Mouse (Mus musculus): Measurements from ENCODE around the gene Cul4a. TPM values are rescaled to one million over a fixed set of nuclear protein-coding genes. Genes with fewer than 3 reads are reported as not detected.

The Cul4a gene
- polyA plus RNA-seq, 1 experiment from 2014 or later = 84.9 TPM

DNA sequence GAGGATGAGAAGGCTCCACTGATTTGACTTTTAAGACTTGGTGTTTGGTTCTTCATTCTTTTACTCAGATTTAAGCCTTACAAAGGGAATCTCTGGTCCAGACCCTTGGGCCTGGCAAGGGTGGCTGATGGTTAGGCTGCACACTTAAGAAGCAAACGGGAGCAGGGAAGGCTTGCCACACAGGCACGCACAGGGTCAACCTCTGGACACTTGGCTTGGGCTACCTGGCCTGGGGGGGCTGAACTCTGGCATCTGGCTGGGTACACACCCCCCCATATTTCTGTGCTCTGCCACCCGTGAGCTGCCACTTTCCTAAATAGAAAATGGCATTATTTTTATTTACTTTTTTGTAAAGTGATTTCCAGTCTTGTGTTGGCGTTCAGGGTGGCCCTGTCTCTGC lies 69.4 kb downstream of the Cul4a start:
- no peak for DNase-seq (ENCODE audit: extremely low spot score, low spot score)
- no peaks in the 10 kb centered on the region for H3K4me1 ChIP-seq
- H3K4me3 ChIP-seq = no peak overlapping the region
- no peaks in the 10 kb centered on the region for H3K9me3 ChIP-seq
- H3K27me3 ChIP-seq (ENCODE audit: poor library complexity, severe bottlenecking) = no peaks in the 10 kb centered on the region
- 91% methylated on average over 4 of the region's 4 CpGs for WGBS
- H3K36me3 ChIP-seq (replicated peaks) = peaks cover 95% of the 10 kb centered on the region
- no peak overlapping the region for H3K27ac ChIP-seq

DNA sequence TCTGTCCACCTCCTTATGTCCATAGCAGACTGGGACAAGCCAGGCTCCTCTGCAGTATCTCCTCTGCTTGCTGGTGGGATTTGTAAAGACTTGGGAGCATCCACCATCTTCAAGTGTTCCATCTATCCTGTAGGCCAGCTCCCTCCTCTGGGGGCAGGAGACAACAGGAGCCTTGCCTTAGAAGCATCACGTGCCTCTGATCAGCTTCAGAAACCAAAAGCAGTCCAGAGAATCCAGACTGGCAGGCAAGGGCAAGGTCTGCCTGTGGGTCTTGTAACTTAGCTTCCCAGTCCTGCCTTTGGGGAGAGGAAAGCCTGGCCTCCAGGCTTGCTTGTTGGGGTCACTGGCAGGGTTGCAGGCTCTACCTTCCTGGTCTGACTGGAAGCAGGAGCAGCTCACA lies 70.2 kb downstream of the Cul4a start:
- Histone ChIP-seq H3K9me3 (no peaks in the 10 kb centered on the region), H3K27ac (no peak overlapping the region), H3K36me3 (replicated peaks) (peaks cover 86% of the 10 kb centered on the region), H3K4me1 (no peaks in the 10 kb centered on the region), H3K4me3 (no peak overlapping the region), H3K27me3 (ENCODE audit: poor library complexity, severe bottlenecking) (no peaks in the 10 kb centered on the region)
- no peak for DNase-seq (ENCODE audit: extremely low spot score, low spot score)
- WGBS = 89% methylated on average over 1 of the region's 1 CpGs

DNA sequence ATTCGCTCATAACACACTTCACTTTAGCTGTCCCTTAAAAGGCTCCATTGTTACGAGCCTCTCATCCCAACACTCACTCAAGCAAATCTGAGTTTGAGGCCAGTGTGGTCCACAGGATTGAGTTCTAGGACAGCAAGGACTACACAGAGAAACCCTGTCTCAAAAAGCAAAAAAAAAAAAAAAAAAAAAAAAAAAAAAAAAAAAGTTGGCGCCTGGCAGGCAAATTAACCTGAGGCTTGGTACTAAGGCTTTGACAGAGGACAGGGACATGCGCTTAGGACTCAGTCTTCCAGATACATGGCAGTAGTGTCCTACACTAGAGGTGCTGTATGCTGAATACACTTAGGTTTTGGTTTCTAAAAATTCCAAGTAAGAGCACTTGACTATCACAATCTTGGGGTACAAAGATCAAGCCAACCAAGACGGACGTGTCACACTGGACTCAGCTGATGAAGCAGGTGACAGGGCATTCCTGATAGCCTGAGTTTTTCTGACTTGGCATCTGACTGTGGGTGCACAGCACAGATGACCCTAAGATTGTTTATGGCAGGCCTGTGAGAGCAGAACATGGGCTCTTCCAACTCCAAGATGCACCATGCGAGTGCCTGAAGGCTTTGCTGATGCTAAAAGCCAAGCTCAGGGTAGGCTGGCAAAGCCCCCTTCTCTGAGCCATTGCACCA lies 71.9 kb downstream of the Cul4a start:
- Histone ChIP-seq H3K27ac (no peak overlapping the region), H3K4me1 (no peaks in the 10 kb centered on the region), H3K36me3 (replicated peaks) (peaks cover 70% of the 10 kb centered on the region), H3K9me3 (no peaks in the 10 kb centered on the region), H3K27me3 (ENCODE audit: poor library complexity, severe bottlenecking) (no peaks in the 10 kb centered on the region), H3K4me3 (no peak overlapping the region)
- 94% methylated on average over 7 of the region's 7 CpGs for WGBS
- no peak for DNase-seq (ENCODE audit: extremely low spot score, low spot score)

DNA sequence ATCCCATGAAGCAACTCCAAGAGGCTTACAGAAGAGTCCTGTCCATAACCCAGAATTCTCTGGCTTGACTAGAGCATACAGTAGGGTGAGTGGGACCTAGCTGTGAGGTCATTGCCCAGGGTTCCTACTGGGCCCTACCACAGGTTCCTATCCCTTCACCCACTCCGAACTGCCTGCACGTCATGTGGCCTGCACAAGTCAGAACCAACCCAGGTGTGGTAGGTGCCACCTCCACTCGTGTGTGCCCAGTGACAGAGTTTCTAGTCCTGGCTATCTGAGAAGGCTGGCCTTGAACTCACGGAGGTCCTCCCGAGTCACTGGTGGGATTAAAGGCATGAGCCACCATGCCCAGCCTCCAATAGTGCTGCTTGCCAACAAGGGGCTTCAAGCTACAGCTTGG lies 72.7 kb downstream of the Cul4a start:
- Histone ChIP-seq H3K4me1 (no peaks in the 10 kb centered on the region), H3K9me3 (no peaks in the 10 kb centered on the region), H3K4me3 (no peak overlapping the region), H3K27me3 (ENCODE audit: poor library complexity, severe bottlenecking) (no peaks in the 10 kb centered on the region), H3K27ac (no peak overlapping the region), H3K36me3 (replicated peaks) (peaks cover 66% of the 10 kb centered on the region)
- WGBS = 89% methylated on average over 5 of the region's 5 CpGs
- no peak for DNase-seq (ENCODE audit: extremely low spot score, low spot score)

DNA sequence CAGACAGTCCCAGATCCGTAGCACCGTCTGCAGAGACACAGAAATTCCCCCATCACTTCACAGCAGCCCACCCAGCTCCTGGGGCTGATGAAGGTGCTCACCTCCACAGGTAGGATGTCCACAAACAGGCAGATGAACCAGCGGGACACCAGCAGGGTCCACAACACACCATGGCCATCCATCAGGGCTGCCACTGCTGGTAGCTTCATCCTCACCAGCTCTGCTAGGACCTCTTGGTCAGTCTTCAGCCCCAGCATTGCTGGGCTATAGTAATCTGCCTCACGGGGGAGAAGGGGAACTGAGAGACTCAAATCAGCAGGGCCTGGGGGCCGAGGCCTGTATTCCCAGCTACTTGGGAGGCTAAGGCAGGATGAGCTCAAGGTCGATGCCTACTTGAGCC lies 74.1 kb downstream of the Cul4a start:
- no peaks in the 10 kb centered on the region for H3K9me3 ChIP-seq
- no peak for DNase-seq (ENCODE audit: extremely low spot score, low spot score)
- 81% methylated on average over 6 of the region's 6 CpGs for WGBS
- no peak overlapping the region for H3K4me3 ChIP-seq
- H3K27me3 ChIP-seq (ENCODE audit: poor library complexity, severe bottlenecking) = no peaks in the 10 kb centered on the region
- peaks cover 62% of the 10 kb centered on the region for H3K36me3 ChIP-seq (replicated peaks)
- no peak overlapping the region for H3K27ac ChIP-seq
- no peaks in the 10 kb centered on the region for H3K4me1 ChIP-seq

DNA sequence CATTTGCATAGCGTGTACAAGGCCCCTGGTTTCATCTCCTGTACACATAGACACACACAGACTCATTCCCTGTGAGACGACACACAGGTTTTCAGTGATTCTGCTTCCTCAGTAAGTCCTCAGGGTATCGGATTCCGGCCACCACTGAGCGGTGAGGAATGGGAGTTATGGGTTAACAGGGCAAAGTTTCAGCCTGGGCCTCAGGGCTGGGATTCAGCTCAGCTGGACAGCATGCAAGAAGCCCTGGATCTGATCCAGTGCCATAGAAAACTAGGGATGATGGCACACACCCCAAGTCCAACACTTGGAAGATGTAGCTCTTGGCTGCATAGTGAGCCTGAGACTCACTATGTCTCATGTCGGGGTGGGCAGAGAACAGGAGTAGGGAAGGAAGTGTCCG lies 74.5 kb downstream of the Cul4a start:
- no peak for DNase-seq (ENCODE audit: extremely low spot score, low spot score)
- Histone ChIP-seq H3K4me1 (no peaks in the 10 kb centered on the region), H3K4me3 (no peak overlapping the region), H3K36me3 (replicated peaks) (peaks cover 62% of the 10 kb centered on the region), H3K27me3 (ENCODE audit: poor library complexity, severe bottlenecking) (no peaks in the 10 kb centered on the region), H3K9me3 (no peaks in the 10 kb centered on the region), H3K27ac (no peak overlapping the region)
- WGBS = 89% methylated on average over 7 of the region's 7 CpGs

DNA sequence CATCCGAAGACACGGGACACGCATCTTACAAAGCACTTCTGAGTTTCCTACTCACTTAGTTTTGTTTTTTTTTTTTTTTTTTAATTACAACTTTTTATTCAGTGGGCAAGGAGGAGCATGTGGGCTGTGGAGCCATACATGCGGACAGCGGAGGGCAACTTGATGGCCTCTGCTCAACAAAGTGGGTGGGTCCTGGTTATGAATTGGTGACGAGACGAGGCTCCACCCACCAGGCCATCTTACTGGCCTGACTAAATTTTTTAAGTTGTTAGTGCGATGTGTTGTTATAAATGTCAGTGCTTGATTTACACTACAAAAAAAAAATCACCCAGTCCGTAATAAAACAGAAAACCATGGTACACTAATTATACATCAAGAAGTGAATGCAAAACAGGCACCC lies 75.0 kb downstream of the Cul4a start:
- no peak for DNase-seq (ENCODE audit: extremely low spot score, low spot score)
- H3K4me3 ChIP-seq = no peak overlapping the region
- no peaks in the 10 kb centered on the region for H3K27me3 ChIP-seq (ENCODE audit: poor library complexity, severe bottlenecking)
- no peaks in the 10 kb centered on the region for H3K9me3 ChIP-seq
- 92% methylated on average over 9 of the region's 9 CpGs for WGBS
- H3K36me3 ChIP-seq (replicated peaks) = peaks cover 62% of the 10 kb centered on the region
- H3K27ac ChIP-seq = no peak overlapping the region
- H3K4me1 ChIP-seq = no peaks in the 10 kb centered on the region

DNA sequence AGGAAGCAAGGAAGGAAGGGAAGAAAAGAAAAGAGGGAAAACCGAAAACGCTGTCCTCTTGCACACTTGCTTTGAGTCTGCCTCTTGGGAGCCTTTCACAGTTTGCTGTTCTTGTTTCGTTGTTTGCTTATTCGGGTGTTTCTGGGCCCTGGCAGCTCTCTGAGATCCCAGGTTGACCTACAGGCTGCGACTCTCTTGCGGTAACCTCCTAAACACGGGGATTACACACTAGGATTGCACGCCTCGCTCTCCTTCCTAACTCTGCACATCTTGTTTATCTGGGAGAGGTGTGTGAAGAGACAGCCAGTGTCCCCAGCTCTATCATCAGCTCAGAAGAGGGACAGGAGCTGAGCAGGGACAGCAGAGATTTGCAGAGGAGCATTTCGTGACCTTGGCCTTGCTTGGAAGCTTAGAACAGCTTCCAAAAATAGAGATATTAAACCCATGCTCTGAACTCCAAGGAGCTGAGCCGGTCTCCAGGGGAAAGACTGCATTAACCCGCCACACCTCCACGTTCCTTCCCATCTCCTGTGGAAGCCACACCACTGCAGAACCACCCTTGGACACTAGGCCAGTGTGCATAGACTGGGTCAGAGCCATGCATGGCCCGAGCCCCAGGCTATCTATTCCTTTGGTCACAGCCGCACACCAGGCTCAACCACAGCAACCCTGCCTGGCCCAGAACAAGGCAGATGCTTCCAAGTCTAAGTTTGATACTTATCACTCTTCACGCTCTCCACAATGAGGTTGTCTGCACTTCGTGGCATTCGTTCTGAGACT lies 75.7 kb downstream of the Cul4a start:
- WGBS = 88% methylated on average over 18 of the region's 18 CpGs
- H3K9me3 ChIP-seq = no peaks in the 10 kb centered on the region
- H3K27ac ChIP-seq = no peak overlapping the region
- no peak for DNase-seq (ENCODE audit: extremely low spot score, low spot score)
- H3K36me3 ChIP-seq (replicated peaks) = peaks cover 62% of the 10 kb centered on the region
- no peaks in the 10 kb centered on the region for H3K27me3 ChIP-seq (ENCODE audit: poor library complexity, severe bottlenecking)
- no peaks in the 10 kb centered on the region for H3K4me1 ChIP-seq
- H3K4me3 ChIP-seq = no peak overlapping the region

DNA sequence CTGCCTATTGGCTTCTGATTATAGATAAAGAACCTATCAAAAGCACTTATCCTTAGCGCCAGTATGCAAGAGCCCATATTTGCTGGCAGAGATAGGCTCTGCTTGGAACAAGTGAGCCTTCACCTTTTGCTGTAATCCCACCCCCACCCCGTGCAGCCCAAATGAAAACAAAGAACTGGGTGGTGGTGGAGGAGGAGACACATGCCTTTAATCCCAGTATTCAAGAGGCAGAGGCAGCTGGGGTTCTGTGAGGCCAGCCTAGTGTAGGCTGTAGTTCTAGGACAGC lies 76.2 kb downstream of the Cul4a start:
- Histone ChIP-seq H3K4me1 (no peaks in the 10 kb centered on the region), H3K9me3 (no peaks in the 10 kb centered on the region), H3K36me3 (replicated peaks) (peaks cover 60% of the 10 kb centered on the region), H3K27me3 (ENCODE audit: poor library complexity, severe bottlenecking) (no peaks in the 10 kb centered on the region), H3K4me3 (no peak overlapping the region), H3K27ac (no peak overlapping the region)
- DNase-seq (ENCODE audit: extremely low spot score, low spot score) = no peak
- 51% methylated on average over 2 of the region's 2 CpGs for WGBS

DNA sequence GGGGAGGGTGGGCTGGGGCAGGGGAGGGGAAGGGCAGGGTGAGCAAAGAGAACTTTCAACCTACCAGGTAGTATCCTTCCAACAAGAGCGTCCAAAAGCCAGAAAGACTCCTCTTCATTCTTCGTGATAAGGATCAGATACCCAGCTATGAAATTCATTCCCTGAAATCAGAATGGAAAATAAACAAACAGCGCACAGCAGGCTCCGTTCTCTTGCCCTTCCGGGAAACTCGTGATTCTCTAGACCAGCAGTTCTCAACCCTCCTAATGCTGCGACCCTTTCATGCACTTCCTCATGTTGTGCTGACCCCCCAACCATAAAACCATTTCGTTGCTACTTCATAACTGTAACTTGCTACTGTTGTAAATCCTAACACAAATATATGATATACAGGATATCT lies 81.4 kb downstream of the Cul4a start:
- no peaks in the 10 kb centered on the region for H3K9me3 ChIP-seq
- H3K36me3 ChIP-seq (replicated peaks) = peaks cover 52% of the 10 kb centered on the region
- no peak overlapping the region for H3K4me3 ChIP-seq
- H3K27ac ChIP-seq = no peak overlapping the region
- DNase-seq (ENCODE audit: extremely low spot score, low spot score) = no peak
- H3K4me1 ChIP-seq = no peaks in the 10 kb centered on the region
- H3K27me3 ChIP-seq (ENCODE audit: poor library complexity, severe bottlenecking) = no peaks in the 10 kb centered on the region
- 88% methylated on average over 8 of the region's 8 CpGs for whole genome bisulfite sequencing

DNA sequence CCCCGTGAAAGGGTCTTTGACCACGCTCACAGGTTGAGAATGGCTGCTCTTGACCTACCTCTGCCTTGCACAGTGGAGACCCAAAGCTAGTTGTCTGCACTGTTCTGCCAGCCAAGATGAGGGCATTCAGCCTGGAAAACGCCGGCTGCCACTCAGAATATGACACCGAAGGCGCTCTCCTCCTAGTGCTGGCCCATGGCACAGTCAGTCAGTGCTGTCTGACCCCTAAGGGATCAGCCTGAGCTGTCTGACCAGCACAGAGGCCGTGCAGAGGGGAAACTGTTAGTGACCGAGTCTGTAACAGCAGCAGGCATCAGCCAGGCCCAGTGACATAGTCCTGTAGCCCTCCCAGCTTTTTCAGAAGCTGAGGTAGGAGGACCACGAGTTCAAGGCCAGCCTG lies 81.8 kb downstream of the Cul4a start:
- Histone ChIP-seq H3K9me3 (no peaks in the 10 kb centered on the region), H3K27ac (no peak overlapping the region), H3K4me1 (no peaks in the 10 kb centered on the region), H3K4me3 (no peak overlapping the region), H3K27me3 (ENCODE audit: poor library complexity, severe bottlenecking) (no peaks in the 10 kb centered on the region), H3K36me3 (replicated peaks) (peaks cover 52% of the 10 kb centered on the region)
- 85% methylated on average over 9 of the region's 9 CpGs for WGBS
- DNase-seq (ENCODE audit: extremely low spot score, low spot score) = no peak

DNA sequence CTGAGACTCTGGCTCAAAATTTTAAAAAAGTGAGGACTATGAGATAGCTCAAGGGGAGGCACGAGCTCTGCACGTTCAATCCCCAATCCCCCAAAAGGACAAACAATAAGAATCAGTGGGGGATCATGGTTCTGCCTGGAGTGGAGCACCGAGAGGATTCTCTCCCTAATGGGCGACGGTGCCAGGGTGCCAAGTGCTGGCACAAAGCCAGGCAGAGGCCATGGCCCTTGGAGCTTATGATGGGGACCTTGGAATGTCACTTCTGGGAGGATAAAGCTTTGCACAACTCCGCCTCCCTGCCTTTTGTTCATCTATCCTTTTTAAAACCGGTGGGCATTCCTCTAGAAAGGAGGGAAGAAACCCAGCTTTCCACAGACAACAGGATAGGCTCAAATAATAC lies 82.2 kb downstream of the Cul4a start:
- no peak overlapping the region for H3K4me3 ChIP-seq
- WGBS = 68% methylated on average over 7 of the region's 7 CpGs
- no peaks in the 10 kb centered on the region for H3K4me1 ChIP-seq
- H3K9me3 ChIP-seq = no peaks in the 10 kb centered on the region
- DNase-seq (ENCODE audit: extremely low spot score, low spot score) = no peak
- H3K27ac ChIP-seq = no peak overlapping the region
- H3K27me3 ChIP-seq (ENCODE audit: poor library complexity, severe bottlenecking) = no peaks in the 10 kb centered on the region
- H3K36me3 ChIP-seq (replicated peaks) = peaks cover 52% of the 10 kb centered on the region

DNA sequence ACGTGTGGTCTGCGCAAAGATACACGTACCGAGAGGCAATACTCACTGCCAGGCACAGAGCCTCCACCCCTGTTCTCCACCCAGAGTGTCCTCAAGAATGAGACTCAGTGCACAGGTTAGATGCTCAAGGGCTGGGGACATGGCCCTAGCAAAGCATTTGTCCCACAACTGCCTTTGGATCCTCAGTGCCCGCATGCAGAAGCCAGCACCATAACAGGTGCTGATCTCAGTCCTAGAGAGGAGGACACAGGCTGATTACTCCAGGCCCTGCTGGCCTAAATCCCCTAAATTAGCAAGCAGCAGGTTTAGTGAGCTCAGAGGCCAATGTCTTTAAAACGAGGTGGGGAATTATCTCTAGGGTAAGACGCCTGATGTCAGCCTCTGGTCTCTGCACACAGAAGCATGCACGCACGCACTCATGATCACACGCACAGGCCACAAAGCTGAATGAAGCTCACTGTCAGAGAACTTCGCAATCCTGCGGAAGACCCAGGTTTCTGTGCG lies 82.7 kb downstream of the Cul4a start:
- Histone ChIP-seq H3K27me3 (ENCODE audit: poor library complexity, severe bottlenecking) (no peaks in the 10 kb centered on the region), H3K9me3 (no peaks in the 10 kb centered on the region), H3K36me3 (replicated peaks) (peaks cover 48% of the 10 kb centered on the region), H3K27ac (no peak overlapping the region), H3K4me1 (no peaks in the 10 kb centered on the region), H3K4me3 (no peak overlapping the region)
- no peak for DNase-seq (ENCODE audit: extremely low spot score, low spot score)
- WGBS = 88% methylated on average over 13 of the region's 13 CpGs

Data from forebrain, embryonic 10.5 days (tissue).